Mouse (Mus musculus) ES-Bruce4 (cell line): ENCODE measurements around the gene Smad3.

Experiments used
- CTCF ChIP-seq: IDR thresholded peaks from one replicate; pipeline ENCODE4 v1.8.1; 2011; ENCODE audit warnings: low read depth, low read length
- EP300 ChIP-seq: IDR thresholded peaks from 2 replicates; pipeline ENCODE4 v1.6.1; 2011; ENCODE audit warnings: low read depth, low read length; ENCODE audit not compliant: insufficient read depth
- POLR2A ChIP-seq: IDR thresholded peaks from one replicate; pipeline ENCODE4 v1.8.1; 2011; ENCODE audit warnings: low read length; ENCODE audit not compliant: insufficient read depth

GRCm38 (mm10) chr9:63704979-63705751 lies 52.6 kb downstream of the Smad3 start:
- no peak for TF ChIP-seq EP300
- no peak for TF ChIP-seq POLR2A
- no peak for TF ChIP-seq CTCF
